Mouse (Mus musculus): ENCODE measurements around the gene Khdrbs1.
"Not testable (repeated sequence)": the region's sequence is repeated elsewhere in the genome, so short reads cannot be mapped to it uniquely, and the experiment has no call there.

Gene Khdrbs1

GRCm38 (mm10) chr4:129743010-129743390 is 897 bp upstream of the Khdrbs1 start:
- DNase-seq, result no peak

- no peak for DNase-seq
Measured at GRCm38 (mm10) chr4:129741974-129742231, 200 bp downstream of the Khdrbs1 start.

DNA sequence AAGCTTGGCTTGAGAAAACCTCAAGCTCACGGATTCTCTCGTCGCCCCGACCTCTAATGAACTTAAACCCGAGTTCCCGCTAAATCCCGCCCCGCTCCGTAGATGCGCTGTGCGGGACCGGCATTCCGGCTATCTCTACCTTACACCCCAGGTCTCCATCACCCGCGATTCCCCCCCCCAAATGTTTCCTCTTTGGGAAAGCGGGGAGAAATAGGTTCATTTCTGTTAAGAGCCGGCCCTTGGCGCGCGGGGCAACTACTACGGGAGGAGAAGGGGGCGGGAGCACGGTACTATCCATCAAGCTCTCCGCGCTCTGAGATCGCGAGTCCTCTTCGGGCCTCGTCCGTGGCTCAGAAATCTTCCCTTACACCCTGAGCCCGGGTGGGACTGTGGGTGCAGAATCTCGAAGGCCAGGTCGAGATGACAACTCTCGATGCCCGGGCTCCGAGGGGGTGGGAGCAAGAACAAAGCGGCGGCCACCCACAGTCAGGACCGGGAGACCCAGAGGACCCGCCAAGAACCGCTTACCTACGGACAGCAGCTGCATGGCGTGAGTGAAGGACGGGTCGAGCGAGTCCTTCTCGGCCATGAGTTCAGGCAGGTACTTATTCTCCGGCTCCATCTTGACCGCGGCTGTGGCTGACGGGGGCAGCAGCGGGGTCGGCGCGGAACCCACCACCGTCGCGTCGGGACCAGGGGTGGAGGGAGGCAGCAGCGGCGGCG is 691 bp downstream of the Khdrbs1 start:
- DNase-seq, result peak; percentile 28 to 71

- DNase-seq, result no peak
Measured at GRCm38 (mm10) chr4:129739111-129739645, 2.9 kb downstream of the Khdrbs1 start.

DNA sequence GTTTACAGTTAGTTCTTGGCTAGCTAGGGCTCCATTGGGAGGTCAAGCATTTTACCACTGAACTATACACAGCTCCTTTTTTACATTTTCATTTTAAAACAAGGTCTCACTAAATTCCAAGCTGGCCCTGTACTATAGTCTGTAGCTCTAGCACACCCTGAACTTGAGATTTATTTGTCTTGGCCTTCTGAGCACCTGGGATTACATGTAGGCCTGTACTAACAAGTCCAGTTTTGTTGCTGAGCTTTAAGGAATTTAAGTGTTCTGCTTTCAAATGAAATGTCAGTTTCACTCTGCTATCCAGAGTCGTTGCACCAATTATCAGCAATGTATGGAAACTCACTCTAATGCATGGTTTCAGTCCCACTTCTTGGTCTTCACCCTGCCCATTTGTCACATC is 5.9 kb downstream of the Khdrbs1 start:
- no peak for DNase-seq

DNA sequence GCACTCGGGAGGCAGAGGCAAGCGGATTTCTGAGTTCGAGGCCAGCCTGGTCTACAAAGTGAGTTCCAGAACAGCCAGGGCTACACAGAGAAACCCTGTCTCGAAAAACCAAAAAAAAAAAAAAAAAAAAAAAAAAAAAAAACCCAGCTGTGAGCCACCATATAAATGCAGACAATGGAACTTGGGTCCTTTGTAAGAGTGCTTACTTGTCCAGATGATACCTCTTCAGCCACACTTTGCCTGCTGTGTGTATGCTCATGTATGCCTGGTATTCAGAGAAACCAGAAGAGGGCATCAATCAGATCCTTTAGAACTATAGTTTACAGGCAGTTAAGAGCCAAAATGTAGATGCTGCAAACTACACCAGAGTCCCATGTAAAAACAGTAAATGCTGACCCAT is 6.6 kb downstream of the Khdrbs1 start:
- DNase-seq, result not testable (repeated sequence)

- no peak for DNase-seq
Measured at GRCm38 (mm10) chr4:129731423-129731822, 10.7 kb downstream of the Khdrbs1 start.

DNA sequence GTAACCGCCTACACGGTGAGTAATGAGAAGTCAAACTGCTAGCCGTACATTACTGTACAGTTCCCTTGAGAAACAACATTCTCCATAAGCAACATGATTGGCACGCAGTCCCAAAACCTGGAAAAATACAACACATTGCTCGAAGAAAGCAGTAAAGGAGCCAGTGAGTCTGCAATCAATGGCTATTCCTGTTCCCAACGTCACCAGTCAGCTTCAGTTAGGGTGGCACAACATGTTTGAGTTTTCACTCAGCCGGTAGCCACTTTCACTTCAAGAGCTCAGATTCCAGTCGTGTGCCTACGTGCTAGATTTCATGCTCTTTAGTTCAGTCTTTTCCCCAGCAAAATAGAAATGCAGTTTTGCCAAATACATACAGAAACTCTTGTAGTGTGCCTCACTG is 25.8 kb downstream of the Khdrbs1 start:
- DNase-seq, result no peak

DNA sequence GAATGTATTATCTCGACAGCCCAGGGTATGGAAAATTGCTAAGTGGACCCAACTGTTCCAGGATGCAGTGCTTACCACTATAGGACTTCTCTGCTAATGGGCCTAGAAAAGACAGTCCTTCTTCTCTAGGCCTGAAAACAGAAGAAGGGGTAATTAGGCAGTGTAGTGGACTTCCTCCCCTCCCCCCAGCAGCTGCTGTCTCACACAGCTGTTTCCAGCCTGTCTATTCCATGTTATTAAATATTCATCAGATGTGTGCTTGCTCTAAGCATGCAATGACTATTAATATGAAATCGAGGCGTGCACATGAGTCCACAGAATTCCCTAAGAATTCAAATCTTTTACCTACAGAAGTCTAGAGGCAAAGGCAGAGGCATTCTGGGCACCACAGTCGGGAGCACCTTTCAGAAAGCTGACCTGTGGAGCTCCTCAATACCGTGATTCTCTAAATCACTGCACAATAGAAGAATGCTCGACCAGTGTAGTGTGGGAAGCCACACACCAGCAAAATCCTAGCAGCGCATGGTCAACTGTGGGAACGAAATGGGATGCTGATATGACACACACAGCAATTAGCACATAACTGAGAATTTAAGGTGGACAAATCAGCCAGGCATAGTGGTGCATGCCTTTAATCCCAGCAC is 32.5 kb downstream of the Khdrbs1 start:
- DNase-seq, result no peak

DNA sequence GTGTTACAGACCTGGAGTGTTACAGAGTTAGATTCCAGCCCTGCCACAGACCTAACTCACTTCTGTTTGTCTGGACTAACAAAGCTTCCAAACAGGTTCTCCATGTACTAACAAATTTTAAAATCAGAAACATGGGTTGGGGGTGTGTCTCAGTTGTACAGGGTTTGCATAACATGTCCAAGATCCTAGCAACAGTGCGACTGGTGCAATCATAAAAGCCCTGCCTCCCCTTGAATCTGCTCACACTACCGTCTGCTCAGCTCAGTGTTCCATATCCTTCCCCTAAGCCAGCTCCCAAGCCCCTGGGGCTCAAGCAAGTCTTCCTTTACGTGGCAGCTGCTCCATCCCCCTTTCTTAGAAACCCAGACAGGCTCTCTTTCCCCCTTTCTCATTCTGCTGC is 35.4 kb downstream of the Khdrbs1 start:
- DNase-seq, result no peak

DNA sequence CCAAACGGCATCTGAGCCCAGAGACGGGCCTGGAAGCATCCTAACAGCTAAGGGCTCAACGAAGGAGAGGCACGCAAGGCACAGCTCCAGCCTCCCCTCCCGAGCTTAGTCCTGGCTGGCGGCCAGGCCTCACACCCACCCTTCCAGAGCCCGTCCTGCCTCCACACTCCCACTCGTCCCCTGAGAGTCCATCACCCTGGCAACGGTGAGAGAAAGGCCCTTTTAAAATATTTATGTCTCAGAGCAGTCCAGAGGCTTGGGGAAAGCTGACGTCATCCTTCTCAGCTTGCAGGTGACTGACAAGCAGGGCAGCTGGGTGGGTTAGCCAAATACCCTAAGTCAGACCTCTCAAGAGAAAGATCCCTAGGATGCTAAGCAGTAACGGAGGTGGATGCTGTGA is 39.6 kb downstream of the Khdrbs1 start:
- peak; percentile 19 to 35 for DNase-seq

DNA sequence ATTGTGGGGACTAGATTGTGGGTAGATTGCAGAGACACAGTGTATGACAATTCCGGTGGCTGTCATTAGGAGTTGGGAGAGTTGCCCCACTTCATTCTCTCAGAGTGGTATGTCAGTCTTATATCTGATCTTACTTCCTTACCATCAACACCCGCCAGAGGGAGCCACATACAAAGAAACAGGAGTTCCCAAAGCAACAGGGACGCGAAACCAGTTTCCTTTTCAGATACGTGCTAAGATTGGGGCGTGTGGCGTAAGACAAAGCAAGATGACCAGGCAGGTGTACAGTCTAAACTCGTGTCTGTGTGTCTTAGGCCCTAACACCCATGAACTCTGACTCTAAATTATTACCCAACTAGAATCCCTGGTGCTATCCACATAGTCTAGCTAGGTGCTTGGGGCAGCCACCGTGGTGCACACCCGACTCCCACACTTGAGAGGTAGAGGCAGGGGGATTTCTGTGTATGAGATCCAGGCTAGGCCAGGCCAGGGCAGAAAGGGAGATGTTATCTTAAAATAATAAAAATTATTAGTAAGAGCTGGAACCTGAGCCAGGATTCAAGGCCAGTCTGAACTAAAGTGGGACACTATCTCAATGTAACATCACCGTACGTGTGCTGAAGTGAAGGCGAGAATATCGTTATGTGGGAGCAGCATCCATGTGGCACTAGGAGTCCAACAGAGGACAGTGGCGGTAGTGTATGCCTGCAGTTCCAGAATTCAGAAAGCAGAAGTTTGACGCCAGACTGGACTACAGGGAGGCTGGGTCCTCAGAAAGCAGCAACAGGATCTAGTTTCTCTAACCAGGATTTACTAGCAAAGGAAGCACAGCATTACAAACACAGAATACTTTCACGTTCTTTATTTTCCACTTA is 40.4 kb downstream of the Khdrbs1 start:
- peak; percentile 89 to 93 for DNase-seq

GRCm38 (mm10) chr4:129700661-129701060 is 41.4 kb downstream of the Khdrbs1 start:
- DNase-seq, result not testable (repeated sequence)

DNA sequence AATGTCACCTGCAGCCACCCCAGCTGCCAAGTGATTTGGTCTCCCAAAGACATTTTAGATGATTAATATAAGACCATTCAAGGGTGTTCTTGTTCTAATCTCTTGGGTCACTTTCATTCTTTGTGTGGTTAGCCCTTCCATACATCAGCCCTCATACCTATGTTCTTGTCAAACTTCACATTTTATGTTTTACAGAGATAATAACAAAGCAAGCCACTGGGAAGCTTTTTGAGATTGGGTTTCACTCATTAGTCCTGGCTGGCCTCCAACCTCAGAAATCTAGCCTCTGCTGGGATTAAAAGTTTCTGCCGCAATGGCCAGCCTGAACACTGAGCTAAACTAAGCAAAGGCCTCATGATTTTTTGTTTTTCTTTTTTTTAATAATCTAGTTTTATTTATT is 41.9 kb downstream of the Khdrbs1 start:
- no peak for DNase-seq

GRCm38 (mm10) chr4:129697191-129697590 is 44.9 kb downstream of the Khdrbs1 start:
- DNase-seq, result no peak

DNA sequence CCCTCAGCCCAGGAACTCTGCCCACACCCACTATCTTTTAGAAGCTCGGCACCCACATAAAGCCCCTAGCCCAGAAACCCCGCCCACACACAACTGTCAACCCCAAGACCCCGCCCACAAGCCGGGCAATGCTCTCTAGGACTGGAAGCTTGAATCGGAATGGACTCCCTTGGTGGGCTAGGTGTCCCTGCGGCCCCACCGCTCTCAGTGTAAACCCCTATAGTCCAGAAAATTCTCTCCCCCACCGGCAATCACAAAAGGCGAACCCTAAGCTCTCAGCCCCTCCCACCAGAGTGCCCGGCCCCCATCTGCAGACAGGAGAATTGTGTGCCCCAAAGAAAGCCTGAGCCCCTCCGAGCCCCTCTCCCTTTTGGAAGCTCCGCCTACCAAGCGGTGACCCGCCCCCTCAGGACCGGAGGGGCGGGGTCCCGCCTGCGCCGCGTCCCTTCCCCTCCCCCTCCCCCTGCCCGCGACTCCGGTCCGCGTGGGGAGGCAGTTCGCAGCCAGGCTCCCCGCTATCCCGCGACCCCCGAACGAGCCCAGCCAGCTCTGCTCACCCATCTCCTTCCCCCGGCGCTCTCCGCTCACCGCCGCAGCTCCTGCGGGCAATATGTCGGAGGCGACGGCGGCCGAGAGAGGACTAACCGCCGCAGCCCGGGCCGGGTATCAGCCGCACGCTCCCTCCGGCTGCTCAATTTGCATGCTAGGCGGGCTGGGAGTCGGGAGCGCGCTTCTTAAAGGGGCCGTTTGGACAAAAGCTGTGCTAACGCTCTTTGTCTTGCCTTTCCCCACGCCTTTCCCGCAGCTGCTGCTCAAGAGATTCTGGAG is 45.7 kb downstream of the Khdrbs1 start, which contains the start of gene Tmem39b:
Gene Tmem39b (minus strand): TSS at position 681 of the 828 bp plus-strand sequence.
- DNase-seq, result peak; percentile 94 to 95

GRCm38 (mm10) chr4:129695815-129696157 is 46.3 kb downstream of the Khdrbs1 start:
- DNase-seq, result no peak

DNA sequence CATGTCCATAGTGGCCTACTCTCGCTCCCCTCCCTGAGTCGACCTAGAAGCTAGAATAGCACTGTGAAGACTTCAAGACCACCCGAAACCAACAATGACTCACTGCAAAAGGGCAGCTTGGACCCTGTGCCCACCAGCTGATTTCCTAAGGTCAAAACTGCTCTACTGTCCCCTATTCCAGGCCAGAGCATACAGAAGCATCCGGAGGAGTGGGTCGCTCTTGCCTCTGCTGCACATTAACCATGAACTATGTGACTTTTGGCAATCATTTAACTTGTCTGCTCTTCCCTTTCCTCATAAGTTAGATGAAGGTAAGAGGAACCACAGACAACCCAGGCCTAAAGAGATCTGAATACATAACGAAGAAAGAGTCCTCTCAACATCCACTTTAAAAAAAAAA is 57.6 kb downstream of the Khdrbs1 start:
- peak; percentile 46 to 73 for DNase-seq

- peak; percentile 77 to 89 for DNase-seq
Measured at GRCm38 (mm10) chr4:129683901-129684493, 58.1 kb downstream of the Khdrbs1 start.

GRCm38 (mm10) chr4:129681837-129682236 is 60.3 kb downstream of the Khdrbs1 start:
- DNase-seq, result no peak

GRCm38 (mm10) chr4:129672878-129673449 is 69.1 kb downstream of the Khdrbs1 start:
- DNase-seq, result no peak

Measured in kidney, postnatal 36 days (tissue).